Mouse (Mus musculus) lung, adult 2 months (tissue): ENCODE results near the gene Ncor2.

Experiments
- CTCF ChIP-seq: fragments of 200-500 bp; IDR thresholded peaks from 2 replicates; pipeline ENCODE4 v1.5.1; 2011; ENCODE audit warnings: mild to moderate bottlenecking, low read length, control low read depth; ENCODE audit not compliant: insufficient read depth
- POLR2A ChIP-seq: fragments of 200-500 bp; IDR thresholded peaks from 2 replicates; pipeline ENCODE4 v1.6.1; 2011; ENCODE audit warnings: low read depth, mild to moderate bottlenecking, control low read depth, low read length, borderline replicate concordance; ENCODE audit errors: extremely low read depth

DNA sequence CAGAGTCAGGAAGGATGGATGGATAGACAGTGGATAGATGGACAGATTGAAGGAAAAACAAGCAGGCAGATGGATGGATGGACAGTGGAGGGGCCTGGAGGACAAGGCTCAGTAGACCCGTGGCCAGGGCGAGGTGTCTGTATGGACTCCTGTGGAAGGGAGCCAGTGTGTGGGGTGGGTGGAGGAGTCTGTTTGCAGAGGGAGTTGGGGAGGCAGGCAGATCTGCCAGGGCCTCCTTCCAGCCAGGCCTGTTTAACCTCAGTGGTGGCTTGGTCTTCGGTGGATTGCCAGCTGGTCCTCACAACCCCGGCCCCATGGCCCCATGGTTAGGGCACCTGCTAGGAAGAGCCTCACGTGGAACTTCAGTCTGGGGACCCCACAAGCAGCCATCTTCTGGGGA is 172.1 kb downstream of the Ncor2 start:
- TF ChIP-seq CTCF = no peak
- TF ChIP-seq POLR2A = no peak
